Mouse (Mus musculus) hindbrain, embryonic 10.5 days (tissue): ENCODE results near the gene Aicda. TPM values are rescaled to one million over a fixed set of nuclear protein-coding genes. Genes with fewer than 3 reads are reported as not detected.

Source experiments
- DNase-seq: peaks from one replicate; pipeline ENCODE4 v3.0.0-alpha.2; 2017; ENCODE audit warnings: low spot score
- H3K27ac ChIP-seq: fragments of 300-500 bp; sonication (generic); 2 replicates; pipeline ENCODE4 v1.5.1; 2016; ENCODE audit warnings: mild to moderate bottlenecking, moderate library complexity
- H3K27me3 ChIP-seq: fragments of 300-500 bp; sonication (generic); 2 replicates; pipeline ENCODE4 v1.6.1; 2016; ENCODE audit warnings: mild to moderate bottlenecking; ENCODE audit not compliant: poor library complexity, insufficient read depth, severe bottlenecking
- H3K36me3 ChIP-seq: fragments of 300-500 bp; sonication (generic); 2 replicates; pipeline ENCODE4 v1.6.1; 2016; ENCODE audit warnings: mild to moderate bottlenecking, moderate library complexity
- H3K4me1 ChIP-seq: fragments of 300-500 bp; sonication (generic); replicated peaks from 2 replicates; pipeline ENCODE4 v1.6.1; 2016; ENCODE audit warnings: mild to moderate bottlenecking
- H3K4me3 ChIP-seq: fragments of 300-500 bp; sonication (generic); 2 replicates; pipeline ENCODE4 v1.5.1; 2016; ENCODE audit warnings: mild to moderate bottlenecking, moderate library complexity
- H3K9me3 ChIP-seq: fragments of 300-500 bp; sonication (generic); 2 replicates; pipeline ENCODE4 v1.6.1; 2016; ENCODE audit warnings: mild to moderate bottlenecking, moderate library complexity
- WGBS: fragments of 180-500 bp; shearing (Covaris S2); methylation state at CpG from one replicate; pipeline ENCODE4 v1.1.7; 2016; 5-methylcytosine and 5-hydroxymethylcytosine counted together
- polyA plus RNA-seq: library from polyadenylated mRNA; unstranded; fragments of >200 nt; fragmentation: Nextera tagmentation; extraction: Ambion mirVana; gene quantifications from 2 replicates; pipeline ENCODE4 v1.2.1, GENCODE M21; 2016

Gene Aicda
- polyA plus RNA-seq, 1 experiment from 2014 or later: not detected

DNA sequence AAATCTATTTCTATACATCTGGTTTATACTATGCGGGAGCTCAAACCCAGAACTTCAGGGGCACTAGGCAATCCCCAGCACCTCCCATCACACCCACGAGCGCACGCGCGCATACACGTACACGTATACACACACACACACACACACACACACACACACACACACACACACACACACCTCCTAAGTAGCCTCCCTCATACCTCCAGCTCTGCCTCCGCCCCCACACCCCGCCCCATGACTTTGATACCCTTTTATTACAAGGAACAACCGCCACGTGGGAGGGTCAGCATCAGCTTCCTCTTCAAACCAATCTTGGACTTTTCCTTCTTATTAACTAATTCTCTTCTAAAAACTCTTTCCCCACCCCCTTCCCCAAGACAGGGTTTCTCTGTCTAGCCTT, 54.1 kb downstream of the Aicda start:
- H3K27ac ChIP-seq: no peak overlapping the region

GRCm38 (mm10) chr6:122608434-122609376, 55.1 kb downstream of the Aicda start:
- H3K9me3 ChIP-seq: no peaks in the 10 kb centered on the region
- no peaks in the 10 kb centered on the region for H3K36me3 ChIP-seq
- H3K27me3 ChIP-seq: no peaks in the 10 kb centered on the region
- H3K4me3 ChIP-seq: no peak overlapping the region
- H3K27ac ChIP-seq: no peak overlapping the region
- 0 out of 2 replicates have a peak, but pooled peaks cover 2% of the 10 kb centered on the region for H3K4me1 ChIP-seq
- 77% methylated on average over 10 of the region's 10 CpGs for WGBS
- no peak for DNase-seq

More for the DNA sequence above, 54.1 kb downstream of the Aicda start:
- H3K9me3 ChIP-seq: no peaks in the 10 kb centered on the region
- DNase-seq: no peak
- 0 out of 2 replicates have a peak, but pooled peaks cover 2% of the 10 kb centered on the region for H3K4me1 ChIP-seq
- no peak overlapping the region for H3K4me3 ChIP-seq
- no peaks in the 10 kb centered on the region for H3K36me3 ChIP-seq
- WGBS: 91% methylated on average over 12 of the region's 12 CpGs
- no peaks in the 10 kb centered on the region for H3K27me3 ChIP-seq

GRCm38 (mm10) chr6:122609377-122609728, 55.8 kb downstream of the Aicda start:
- no peaks in the 10 kb centered on the region for H3K36me3 ChIP-seq
- no peak overlapping the region for H3K4me3 ChIP-seq
- no peak for DNase-seq
- no peak overlapping the region for H3K27ac ChIP-seq
- 0 out of 2 replicates have a peak, but pooled peaks cover 2% of the 10 kb centered on the region for H3K4me1 ChIP-seq
- no peaks in the 10 kb centered on the region for H3K27me3 ChIP-seq
- 70% methylated on average over 9 of the region's 9 CpGs for WGBS
- H3K9me3 ChIP-seq: no peaks in the 10 kb centered on the region

GRCm38 (mm10) chr6:122609771-122610170, 56.2 kb downstream of the Aicda start, which contains the start of gene Gdf3:
TSS of gene Gdf3 (minus strand) at chr6:122610087.
- Histone ChIP-seq H3K4me1 (0 out of 2 replicates have a peak, but pooled peaks cover 2% of the 10 kb centered on the region), H3K27ac (no peak within 1 kb of the TSS), H3K36me3 (no peaks in the 10 kb centered on the region), H3K9me3 (no peaks in the 10 kb centered on the region), H3K27me3 (no peaks in the 10 kb centered on the region), H3K4me3 (no peak within 1 kb of the TSS)
- WGBS: 61% methylated on average over 14 of the region's 14 CpGs
- DNase-seq: no peak

GRCm38 (mm10) chr6:122612426-122612825, 58.8 kb downstream of the Aicda start:
- H3K27me3 ChIP-seq: no peaks in the 10 kb centered on the region
- 89% methylated on average over 4 of the region's 4 CpGs for WGBS
- no peak overlapping the region for H3K4me3 ChIP-seq
- 0 out of 2 replicates have a peak, but pooled peaks cover 2% of the 10 kb centered on the region for H3K4me1 ChIP-seq
- no peak for DNase-seq
- H3K9me3 ChIP-seq: no peaks in the 10 kb centered on the region
- H3K27ac ChIP-seq: no peak overlapping the region
- H3K36me3 ChIP-seq: no peaks in the 10 kb centered on the region

Other genes starting within 250 kb of the Aicda start
- gene M6pr, start 245.1 kb upstream of the Aicda start, polyA plus RNA-seq: 78.8 and 91.0 TPM in 2 replicates
- gene Phc1, start 213.2 kb upstream of the Aicda start, polyA plus RNA-seq: 25.9 and 29.7 TPM in 2 replicates
- gene Rimklb, start 55.0 kb upstream of the Aicda start, polyA plus RNA-seq: 36.6 and 44.2 TPM in 2 replicates
- 0.40 and 1.1 TPM in 2 replicates for gene Mfap5, start 48.0 kb upstream of the Aicda start, polyA plus RNA-seq
- 1.1 and 2.1 TPM in 2 replicates for gene Apobec1, start 48.6 kb downstream of the Aicda start, polyA plus RNA-seq
- 0.24 TPM in 1 of 2 replicates, not detected in the other for gene Gdf3, start 56.3 kb downstream of the Aicda start, polyA plus RNA-seq
- gene Dppa3, start 72.6 kb downstream of the Aicda start, polyA plus RNA-seq: not detected in 2 replicates
- 0.12 and 0.24 TPM in 2 replicates for gene Nanog, start 153.7 kb downstream of the Aicda start, polyA plus RNA-seq
- gene Slc2a3, start 247.8 kb downstream of the Aicda start, polyA plus RNA-seq: 38.5 and 57.1 TPM in 2 replicates